Mouse (Mus musculus): Measurements from ENCODE around the gene Ninj2. TPM values are rescaled to one million over a fixed set of nuclear protein-coding genes. Genes with fewer than 3 reads are reported as not detected.

The Ninj2 gene
- polyA plus RNA-seq, 1 experiment from 2014 or later = not detected

DNA sequence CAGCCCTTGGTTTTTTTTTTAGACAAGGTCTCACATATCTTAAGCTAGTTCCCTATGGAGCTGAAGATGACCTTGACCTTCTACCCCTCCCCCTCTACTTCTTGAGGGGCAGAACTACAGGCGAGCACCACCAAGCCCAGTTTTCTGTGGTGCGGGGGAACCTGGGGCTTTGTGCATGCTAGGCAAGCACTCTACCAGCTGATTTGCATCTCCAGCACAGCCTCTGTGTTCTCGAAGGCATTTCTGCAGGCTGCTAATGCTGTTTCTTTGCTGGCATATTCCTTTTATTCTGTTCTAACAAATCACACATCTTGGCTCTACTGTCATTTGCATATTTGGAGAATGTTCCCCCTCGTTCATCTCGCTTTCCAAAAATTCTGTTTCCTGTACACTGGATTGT, 6.2 kb downstream of the Ninj2 start:
- H3K9ac ChIP-seq = no peak overlapping the region
- 82% methylated on average over 5 of the region's 5 CpGs for WGBS
- ATAC-seq (ENCODE audit: low read depth) = no peak

DNA sequence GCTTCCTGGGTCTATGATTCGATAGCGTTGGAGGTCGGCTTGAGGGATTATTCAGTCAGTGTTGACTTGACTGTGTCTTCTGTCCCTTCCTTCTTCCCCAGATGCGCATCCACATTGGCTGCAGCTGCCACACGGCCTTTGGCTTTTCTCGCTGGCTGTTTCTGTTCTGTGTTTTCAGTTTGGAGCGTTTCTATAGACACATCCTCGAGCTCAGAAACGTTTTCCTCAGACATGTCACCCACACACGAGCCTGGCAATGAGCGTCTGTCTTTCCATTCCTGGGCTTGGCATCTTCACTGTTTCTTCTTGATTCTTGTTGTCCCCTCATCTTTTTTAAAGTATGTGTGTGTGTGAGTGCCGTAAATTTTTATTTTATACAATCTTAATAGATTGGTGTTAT, 8.1 kb downstream of the Ninj2 start:
- no peak overlapping the region for H3K27ac ChIP-seq (replicated peaks)
- no peak for ATAC-seq (ENCODE audit: low read depth)
- H3K4me1 ChIP-seq (replicated peaks) = no peaks in the 10 kb centered on the region
- H3K4me2 ChIP-seq = no peak overlapping the region
- no peak overlapping the region for H3K4me3 ChIP-seq
- no peak overlapping the region for H3K9ac ChIP-seq
- H3K27me3 ChIP-seq = no peaks in the 10 kb centered on the region
- WGBS = 86% methylated on average over 12 of the region's 12 CpGs
- no peaks in the 10 kb centered on the region; the same call in 1 of the 2 replicates for H3K9me3 ChIP-seq
- no peaks in the 10 kb centered on the region for H3K36me3 ChIP-seq

More for the DNA sequence above, 6.2 kb downstream of the Ninj2 start:
- H3K27ac ChIP-seq (replicated peaks) = no peak overlapping the region
- H3K36me3 ChIP-seq = no peaks in the 10 kb centered on the region
- no peaks in the 10 kb centered on the region for H3K9me3 ChIP-seq
- no peaks in the 10 kb centered on the region for H3K27me3 ChIP-seq
- H3K4me1 ChIP-seq (replicated peaks) = no peaks in the 10 kb centered on the region
- no peak overlapping the region for H3K4me2 ChIP-seq
- no peak overlapping the region for H3K4me3 ChIP-seq

DNA sequence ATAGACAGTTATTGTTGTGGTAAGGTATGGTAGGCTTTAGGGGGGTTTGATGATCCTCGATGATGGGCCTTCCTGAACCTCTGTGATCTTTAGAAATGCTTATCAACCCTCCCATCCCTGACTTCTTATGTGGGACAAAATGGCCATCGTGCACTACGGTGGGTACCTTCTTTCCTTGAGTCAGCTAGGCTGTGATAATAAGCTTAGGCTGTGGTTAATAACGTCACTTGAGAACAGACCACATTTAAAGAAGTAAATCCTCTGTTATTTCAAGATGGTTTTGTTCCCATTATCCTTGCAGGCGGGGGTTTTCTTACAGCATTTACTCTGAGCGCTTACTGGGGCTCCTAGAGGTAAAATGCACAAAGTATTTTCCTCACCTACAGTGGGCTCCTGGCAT, 8.8 kb downstream of the Ninj2 start:
- Histone ChIP-seq H3K4me3 (no peak overlapping the region), H3K9ac (no peak overlapping the region), H3K27me3 (no peaks in the 10 kb centered on the region), H3K4me2 (no peak overlapping the region), H3K9me3 (no peaks in the 10 kb centered on the region; the same call in 1 of the 2 replicates), H3K36me3 (no peaks in the 10 kb centered on the region), H3K27ac (replicated peaks) (no peak overlapping the region), H3K4me1 (replicated peaks) (no peaks in the 10 kb centered on the region)
- ATAC-seq (ENCODE audit: low read depth) = no peak
- 90% methylated on average over 6 of the region's 6 CpGs for WGBS

DNA sequence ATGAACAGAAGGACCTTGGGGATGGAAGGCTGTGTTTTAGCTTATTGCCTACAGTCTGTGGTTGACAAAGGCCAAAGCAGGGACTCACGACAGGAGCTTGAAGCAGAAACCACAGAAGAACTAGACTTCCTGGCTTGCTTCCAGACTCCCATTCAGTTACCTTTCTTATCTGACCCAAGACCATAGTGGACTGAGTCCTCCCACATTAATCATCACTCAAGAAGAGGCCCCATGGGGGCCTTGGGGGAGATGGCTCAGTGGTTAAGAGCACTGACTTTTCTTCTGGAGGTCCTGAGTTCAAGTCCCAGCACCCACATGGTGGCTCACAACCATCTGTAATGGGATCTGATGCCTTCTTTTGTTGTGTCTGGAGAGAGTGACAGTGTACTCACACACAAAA, 10.0 kb downstream of the Ninj2 start:
- Histone ChIP-seq H3K27ac (replicated peaks) (no peak overlapping the region), H3K36me3 (no peaks in the 10 kb centered on the region), H3K4me1 (replicated peaks) (no peaks in the 10 kb centered on the region), H3K9me3 (no peaks in the 10 kb centered on the region; the same call in 1 of the 2 replicates), H3K9ac (no peak overlapping the region), H3K4me2 (no peak overlapping the region), H3K4me3 (no peak overlapping the region), H3K27me3 (no peaks in the 10 kb centered on the region)
- no peak for ATAC-seq (ENCODE audit: low read depth)
- 36% methylated on average over 1 of the region's 1 CpGs for WGBS

DNA sequence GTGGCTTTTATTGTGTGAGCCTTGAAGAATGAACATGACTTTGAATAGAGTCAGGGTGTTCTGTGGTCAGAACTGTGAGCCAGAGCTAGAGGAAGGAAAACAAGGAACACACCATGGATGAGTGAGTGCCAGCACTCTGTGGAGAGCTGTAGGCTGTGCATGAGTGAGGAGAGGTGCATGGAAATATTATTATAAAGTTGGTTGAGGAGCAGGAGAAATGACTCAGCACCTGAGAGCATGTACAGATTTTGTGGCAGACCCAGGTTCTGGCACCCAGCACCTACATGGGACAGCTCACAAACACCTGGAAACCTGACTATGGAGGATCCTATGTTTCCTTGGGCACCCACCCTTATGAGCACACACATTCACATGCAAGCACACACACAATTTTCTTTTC, 11.9 kb downstream of the Ninj2 start:
- H3K9ac ChIP-seq = no peak overlapping the region

DNA sequence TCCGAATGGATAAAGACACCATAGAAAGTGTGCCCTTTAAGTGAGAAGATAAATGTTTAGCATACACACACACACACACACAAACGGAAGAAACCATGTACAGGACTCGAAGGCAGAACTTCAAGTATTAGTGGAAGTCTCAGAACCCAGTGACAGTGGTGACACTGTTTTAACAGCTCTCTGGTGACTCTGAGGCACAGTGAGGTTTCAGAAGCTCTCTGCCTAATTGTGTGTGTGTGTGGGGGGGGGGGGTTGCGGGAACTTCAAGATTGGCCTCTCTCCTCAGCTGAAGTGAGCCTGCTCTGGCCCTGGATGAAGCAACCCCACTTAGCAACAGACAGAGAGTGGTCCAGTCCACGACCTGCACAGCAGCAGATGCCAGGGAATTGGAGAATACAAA, 14.4 kb downstream of the Ninj2 start:
- 69% methylated on average over 5 of the region's 5 CpGs for WGBS
- no peak overlapping the region for H3K27ac ChIP-seq (replicated peaks)
- H3K27me3 ChIP-seq = no peaks in the 10 kb centered on the region
- H3K4me1 ChIP-seq (replicated peaks) = peaks cover 13% of the 10 kb centered on the region
- no peaks in the 10 kb centered on the region for H3K36me3 ChIP-seq
- H3K4me2 ChIP-seq = no peak overlapping the region
- H3K9ac ChIP-seq = no peak overlapping the region
- H3K9me3 ChIP-seq = no peaks in the 10 kb centered on the region; the same call in 1 of the 2 replicates
- H3K4me3 ChIP-seq = no peak overlapping the region
- ATAC-seq (ENCODE audit: low read depth) = no peak

More for the DNA sequence above, 11.9 kb downstream of the Ninj2 start:
- H3K4me2 ChIP-seq = no peak overlapping the region
- no peaks in the 10 kb centered on the region for H3K27me3 ChIP-seq
- H3K9me3 ChIP-seq = no peaks in the 10 kb centered on the region; the same call in 1 of the 2 replicates
- H3K4me3 ChIP-seq = no peak overlapping the region
- H3K27ac ChIP-seq (replicated peaks) = no peak overlapping the region
- no peaks in the 10 kb centered on the region; the same call in 1 of the 2 replicates for H3K4me1 ChIP-seq (replicated peaks)
- no peaks in the 10 kb centered on the region for H3K36me3 ChIP-seq
- ATAC-seq (ENCODE audit: low read depth) = no peak

DNA sequence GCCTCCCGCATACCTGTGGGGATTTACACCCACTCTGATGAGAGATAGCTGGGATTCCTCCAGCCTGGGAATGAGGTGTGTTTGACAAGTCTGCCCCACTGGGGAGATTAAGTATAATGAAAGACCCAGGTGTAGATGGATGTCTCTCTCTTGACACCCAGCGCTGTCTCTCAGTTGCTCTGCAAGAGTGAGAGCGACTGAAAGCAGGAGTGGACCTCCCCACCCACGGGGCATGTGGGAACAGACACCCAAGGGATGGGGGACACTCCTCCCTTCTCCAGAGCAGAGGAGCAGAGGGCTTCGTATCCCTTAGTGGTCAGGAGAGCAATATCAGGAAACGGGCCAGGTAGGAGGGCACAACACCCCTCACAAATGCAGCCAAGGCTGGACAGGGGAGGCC, 14.9 kb downstream of the Ninj2 start:
- Histone ChIP-seq H3K9me3 (no peaks in the 10 kb centered on the region; the same call in 1 of the 2 replicates), H3K27ac (replicated peaks) (no peak overlapping the region), H3K4me2 (no peak overlapping the region), H3K9ac (no peak overlapping the region), H3K27me3 (no peaks in the 10 kb centered on the region), H3K4me1 (replicated peaks) (peaks cover 14% of the 10 kb centered on the region), H3K36me3 (no peaks in the 10 kb centered on the region), H3K4me3 (no peak overlapping the region)
- no peak for ATAC-seq (ENCODE audit: low read depth)
- WGBS = 83% methylated on average over 6 of the region's 6 CpGs

DNA sequence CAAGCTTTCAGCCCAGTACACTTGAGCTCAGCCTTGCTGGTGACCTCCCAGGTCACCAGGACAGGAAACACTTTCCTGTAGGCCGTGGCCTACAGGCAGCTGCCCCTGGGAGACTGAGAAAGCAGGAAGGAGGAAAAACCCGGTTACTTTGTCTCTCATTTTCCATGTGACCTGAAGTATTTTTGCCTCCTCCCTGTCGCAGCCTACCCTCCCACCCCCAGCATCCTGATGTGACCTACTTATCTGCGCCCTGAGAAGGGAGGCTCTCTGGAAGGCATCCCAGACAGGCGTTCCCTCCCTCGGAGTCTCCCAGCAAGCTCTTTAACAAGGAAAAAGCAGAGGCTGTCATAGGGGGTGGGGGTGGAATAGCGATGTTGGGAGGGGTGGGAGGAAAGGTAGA, 16.0 kb downstream of the Ninj2 start:
- ATAC-seq (ENCODE audit: low read depth) = no peak
- Histone ChIP-seq H3K27ac (replicated peaks) (no peak overlapping the region), H3K9me3 (no peaks in the 10 kb centered on the region; the same call in 1 of the 2 replicates), H3K4me2 (no peak overlapping the region), H3K9ac (no peak overlapping the region), H3K4me3 (no peak overlapping the region), H3K4me1 (replicated peaks) (peaks cover 18% of the 10 kb centered on the region), H3K27me3 (no peaks in the 10 kb centered on the region), H3K36me3 (no peaks in the 10 kb centered on the region)
- WGBS = 39% methylated on average over 7 of the region's 7 CpGs

DNA sequence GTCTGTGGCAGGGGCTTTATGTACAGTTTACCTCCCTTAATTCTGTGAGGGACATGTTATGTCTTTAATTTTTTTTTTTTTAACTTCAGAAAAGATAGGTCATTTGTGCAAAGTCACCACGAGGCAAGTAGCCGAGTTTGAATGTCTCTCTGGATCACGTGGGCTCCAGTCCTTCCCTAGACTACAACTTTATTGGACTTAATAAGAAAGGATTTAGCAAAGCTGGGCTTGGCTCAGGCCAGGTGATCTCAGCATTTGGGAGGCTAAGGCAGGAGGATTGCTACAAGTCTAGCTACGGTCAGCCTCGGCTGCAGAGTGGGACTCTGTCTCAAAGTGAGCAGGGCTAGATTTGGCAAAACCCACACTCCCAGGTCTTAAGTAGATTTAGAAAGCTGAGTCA, 16.8 kb downstream of the Ninj2 start:
- H3K4me3 ChIP-seq = no peak overlapping the region
- no peak for ATAC-seq (ENCODE audit: low read depth)
- H3K27me3 ChIP-seq = no peaks in the 10 kb centered on the region
- no peaks in the 10 kb centered on the region for H3K36me3 ChIP-seq
- H3K4me2 ChIP-seq = no peak overlapping the region
- H3K9ac ChIP-seq = no peak overlapping the region
- H3K9me3 ChIP-seq = no peaks in the 10 kb centered on the region; the same call in 1 of the 2 replicates
- WGBS = 83% methylated on average over 5 of the region's 5 CpGs
- peaks cover 18% of the 10 kb centered on the region for H3K4me1 ChIP-seq (replicated peaks)
- H3K27ac ChIP-seq (replicated peaks) = no peak overlapping the region

DNA sequence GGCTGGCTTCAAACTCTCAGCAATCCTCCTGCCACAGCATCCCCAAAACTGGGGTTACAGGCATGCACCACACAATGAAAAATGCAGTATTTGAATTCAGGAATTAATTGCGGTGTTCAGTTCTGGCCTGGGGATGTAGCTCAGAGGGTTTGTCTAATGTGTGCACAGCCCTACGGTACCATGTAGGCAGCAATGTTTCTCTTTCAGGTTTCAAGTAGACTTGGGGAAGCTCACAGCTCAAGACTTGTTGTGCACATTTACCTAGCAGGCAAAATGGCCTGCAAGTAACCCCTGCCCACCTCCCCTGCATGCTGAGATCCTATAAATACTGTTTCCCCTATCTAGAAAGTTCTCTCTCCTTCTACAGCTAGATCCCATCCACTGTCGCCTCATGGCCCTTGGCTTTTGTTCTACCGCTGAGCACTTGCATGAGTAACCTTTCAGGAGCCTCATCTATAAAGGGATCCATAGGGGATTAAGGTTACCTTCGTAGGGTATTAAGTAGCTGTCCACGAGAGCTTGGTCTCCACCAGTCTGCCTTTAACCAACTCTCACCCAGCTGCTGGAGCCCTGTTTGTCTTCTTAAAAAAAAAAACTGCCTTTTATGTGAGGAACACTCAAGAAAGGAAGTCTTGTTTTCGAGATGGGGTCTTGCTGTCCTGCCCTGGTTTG, 17.7 kb downstream of the Ninj2 start:
- H3K27me3 ChIP-seq = no peaks in the 10 kb centered on the region
- no peak overlapping the region for H3K4me2 ChIP-seq
- ATAC-seq (ENCODE audit: low read depth) = no peak
- 88% methylated on average over 7 of the region's 7 CpGs for WGBS
- H3K9ac ChIP-seq = no peak overlapping the region
- H3K27ac ChIP-seq (replicated peaks) = no peak overlapping the region
- H3K4me3 ChIP-seq = no peak overlapping the region
- H3K9me3 ChIP-seq = no peaks in the 10 kb centered on the region; the same call in 1 of the 2 replicates
- H3K4me1 ChIP-seq (replicated peaks) = peaks cover 18% of the 10 kb centered on the region
- H3K36me3 ChIP-seq = no peaks in the 10 kb centered on the region

DNA sequence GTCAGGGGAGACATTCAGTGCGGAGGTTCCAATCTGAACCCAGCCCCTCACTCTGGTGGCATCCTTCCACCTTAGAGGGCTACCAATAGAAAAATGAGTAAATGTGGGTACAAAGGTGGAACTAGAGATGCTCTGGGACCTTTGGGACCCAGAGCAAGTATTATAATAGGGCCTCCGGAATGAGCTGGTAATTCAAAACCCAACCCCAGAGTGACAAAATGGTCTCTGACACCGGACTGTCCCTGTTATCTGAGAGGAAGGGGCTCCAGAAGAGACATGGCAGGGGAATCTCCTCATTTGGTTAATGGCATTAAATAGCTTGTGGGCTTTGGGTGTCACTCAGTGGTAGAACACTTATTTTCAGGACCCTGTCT, 18.2 kb downstream of the Ninj2 start:
- no peak for ATAC-seq (ENCODE audit: low read depth)
- Histone ChIP-seq H3K4me3 (no peak overlapping the region), H3K36me3 (no peaks in the 10 kb centered on the region), H3K4me2 (no peak overlapping the region), H3K27ac (replicated peaks) (no peak overlapping the region), H3K9me3 (no peaks in the 10 kb centered on the region), H3K9ac (no peak overlapping the region), H3K27me3 (no peaks in the 10 kb centered on the region), H3K4me1 (replicated peaks) (peaks cover 18% of the 10 kb centered on the region)
- 71% methylated on average over 3 of the region's 3 CpGs for WGBS

DNA sequence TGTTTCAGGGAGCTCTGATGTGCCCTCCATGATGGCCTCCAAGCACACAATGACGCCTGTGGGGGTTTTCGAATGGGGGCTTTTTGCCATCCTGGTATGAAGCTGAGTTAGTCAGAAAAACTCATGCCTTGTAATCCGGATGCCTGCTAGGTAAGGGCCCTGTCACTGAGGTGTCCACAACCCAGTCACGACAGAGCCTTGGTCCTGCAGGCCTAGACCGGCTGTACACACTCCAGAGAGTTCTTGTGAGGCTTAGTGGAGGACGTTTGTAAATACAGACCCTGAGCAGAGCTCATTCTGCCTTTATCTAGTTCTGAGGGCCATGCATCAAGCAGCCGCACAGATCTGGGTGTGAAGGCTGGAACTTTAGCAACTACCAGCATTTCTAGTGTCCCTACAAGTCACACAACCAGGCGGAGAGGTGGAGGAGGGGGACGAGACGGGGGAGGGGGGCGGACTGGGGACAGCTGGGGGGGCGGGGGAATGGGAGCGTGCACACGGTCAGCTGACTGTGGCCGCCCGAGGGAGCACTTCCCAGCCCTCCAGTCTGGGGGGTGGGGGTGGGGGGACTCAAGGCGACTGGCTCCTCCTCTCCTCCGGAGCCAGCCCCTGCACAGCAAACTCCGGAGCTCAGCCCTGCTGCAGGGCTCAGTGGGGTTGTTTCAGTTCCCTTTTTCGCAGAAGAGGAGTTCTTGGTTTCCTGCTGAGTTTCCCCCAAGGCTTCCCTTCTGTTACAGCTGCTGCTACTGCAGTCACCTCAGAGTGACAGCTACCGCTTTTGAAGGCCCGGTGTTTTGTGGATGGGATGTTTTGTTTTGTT, 19.0 kb downstream of the Ninj2 start:
- Histone ChIP-seq H3K9me3 (no peaks in the 10 kb centered on the region), H3K27ac (replicated peaks) (peak overlapping the region; percentile 81), H3K4me3 (peak overlapping the region; percentile 24), H3K27me3 (no peaks in the 10 kb centered on the region), H3K4me2 (peak overlapping the region; percentile 50), H3K36me3 (no peaks in the 10 kb centered on the region), H3K4me1 (replicated peaks) (peaks cover 18% of the 10 kb centered on the region), H3K9ac (peak overlapping the region; percentile 41; the same call in 1 of the 2 replicates)
- WGBS = 13% methylated on average over 16 of the region's 22 CpGs
- peak; percentile 96 for ATAC-seq (ENCODE audit: low read depth)
